8 mouse cellular contexts compared by ENCODE assay signal in genomic region chr3:132207469-132207868, GRCm38 (mm10).
DNase-seq lines count a peak whose midpoint lies in the region; ATAC-seq lines count a peak whose summit lies in the region.

No protein-coding gene starts in this region.

- no peak overlapping the region for H3K4me3 ChIP-seq in kidney, embryonic 16.5 days (ENCODE audit: low read length)
- no peak overlapping the region for H3K4me3 ChIP-seq in lung, embryonic 16.5 days (ENCODE audit: low read length)

- DNase-seq in left cerebral cortex, adult 18-20 months (ENCODE audit: low spot score in 2 of 2) = peak; percentile 57 to 58
- DNase-seq in left cerebral cortex, adult 11 months (ENCODE audit: low spot score) = no peak
- peak; percentile 50 to 64 for DNase-seq in adrenal gland, postnatal 36 days
- DNase-seq in right cerebral cortex, adult 2 months (ENCODE audit: low spot score in 2 of 2) = peak; percentile 45 to 47

- H3K36me3 ChIP-seq in kidney, embryonic 16.5 days (ENCODE audit: insufficient read depth, low read length) = no peaks in the 10 kb centered on the region
- no peaks in the 10 kb centered on the region for H3K36me3 ChIP-seq in lung, embryonic 16.5 days (ENCODE audit: control insufficient read depth, insufficient read depth, low read length)

- no peak overlapping the region for H3K27ac ChIP-seq in kidney, embryonic 16.5 days (ENCODE audit: low read length)
- no peak overlapping the region for H3K27ac ChIP-seq in lung, embryonic 16.5 days (ENCODE audit: low read length)

- H3K4me2 ChIP-seq in kidney, embryonic 16.5 days (replicated peaks; ENCODE audit: low read depth, low read length) = no peak overlapping the region
- no peak overlapping the region for H3K4me2 ChIP-seq in lung, embryonic 16.5 days (ENCODE audit: low read depth, low read length)

- no peak overlapping the region for H3K9ac ChIP-seq in kidney, embryonic 16.5 days (replicated peaks; ENCODE audit: low read length)
- H3K9ac ChIP-seq in lung, embryonic 16.5 days (ENCODE audit: low read length) = no peak overlapping the region

- no peaks in the 10 kb centered on the region for H3K9me3 ChIP-seq in kidney, embryonic 16.5 days (ENCODE audit: low read length)
- no peaks in the 10 kb centered on the region for H3K9me3 ChIP-seq in lung, embryonic 16.5 days (ENCODE audit: control insufficient read depth, low read length)

- ATAC-seq in frontal cortex, adult (ENCODE audit: low TSS enrichment) = peak; percentile 95
- ATAC-seq in kidney, embryonic 16.5 days (ENCODE audit: low FRiP score, low TSS enrichment) = peak; percentile 88
- peak; percentile 66; the same call in 1 of the 2 replicates for ATAC-seq in lung, embryonic 16.5 days (ENCODE audit: low read depth)
- ATAC-seq in erythroblast, adult 5-6 weeks (replicated peaks; ENCODE audit: low FRiP score, poor library complexity, severe bottlenecking) = no peak

- H3K4me1 ChIP-seq in kidney, embryonic 16.5 days (ENCODE audit: insufficient read depth, low read length) = no peaks in the 10 kb centered on the region
- H3K4me1 ChIP-seq in lung, embryonic 16.5 days (replicated peaks; ENCODE audit: control insufficient read depth, insufficient read depth, low read length) = no peaks in the 10 kb centered on the region

- H3K27me3 ChIP-seq in kidney, embryonic 16.5 days (ENCODE audit: insufficient read depth, low read length) = no peaks in the 10 kb centered on the region
- no peaks in the 10 kb centered on the region for H3K27me3 ChIP-seq in lung, embryonic 16.5 days (ENCODE audit: control insufficient read depth, insufficient read depth, low read depth, low read length)

- 28% methylated on average over 11 of the region's 11 CpGs for WGBS in kidney, embryonic 16.5 days
- 23% methylated on average over 11 of the region's 11 CpGs for WGBS in lung, embryonic 16.5 days
